Mouse (Mus musculus) v-Abl transformed pro-B cells (cell line): ENCODE data around the gene Cdc27.

ENCODE experiments used
- in situ Hi-C, 2 experiments: fragments of 400-800 bp; cut with MboI; formaldehyde crosslinking; loops; one replicate each; pipeline ENCODE4 v1.15.1; 2025; ENCODE audit not compliant: unreplicated experiment in 2 of 2

Gene Cdc27

DNA sequence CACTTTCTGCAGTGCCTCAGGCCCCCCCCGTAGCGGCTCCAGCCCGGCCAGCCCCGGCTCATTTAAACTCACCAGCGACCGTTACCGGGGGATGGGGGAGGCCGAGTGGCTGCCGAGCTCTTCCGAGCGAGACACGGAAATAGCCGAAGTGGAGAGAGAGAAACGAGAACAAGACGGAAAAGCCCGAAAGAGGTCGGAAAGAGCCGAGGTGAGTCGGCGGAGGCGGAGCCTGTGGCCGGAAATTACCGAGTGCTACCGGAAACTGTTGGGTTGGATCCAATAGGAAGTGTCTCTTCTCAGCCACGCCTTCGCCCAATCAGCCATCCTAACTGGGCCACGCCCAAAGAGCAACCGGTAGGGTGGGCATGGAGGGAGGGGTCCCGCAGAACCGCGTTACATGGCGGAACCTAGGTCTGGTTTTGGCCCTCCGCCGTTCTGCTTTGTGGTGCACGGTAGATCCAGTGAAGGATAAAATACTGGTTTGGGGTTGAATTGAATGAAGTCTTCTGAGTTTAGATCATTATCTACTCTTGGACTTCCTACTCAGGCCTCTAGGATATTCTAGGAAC, at the start of gene Cdc27, which contains the start of gene Myl4:
TSS of gene Cdc27 (minus strand) at position 215 of the 569 bp plus-strand sequence.
TSS of gene Myl4 (plus strand) at position 258 of the 569 bp plus-strand sequence.
- in situ Hi-C loops: loop anchor here (5.0 kb wide), 1 partner anchor 37 kb away; no protein-coding TSS in a partner anchor

GRCm38 (mm10) chr11:104599265-104599945, 49.0 kb upstream of the Cdc27 start:
- in situ Hi-C loops: loop anchor here in 1 of 2 experiments (25.0 kb wide), 1 partner anchor 388 kb away; no protein-coding TSS in a partner anchor

- in situ Hi-C loops: loop anchor here in 1 of 2 experiments (25.0 kb wide), 1 partner anchor 391 kb away; no protein-coding TSS in a partner anchor
Observed at GRCm38 (mm10) chr11:104596365-104596764, 45.9 kb upstream of the Cdc27 start.

- in situ Hi-C loops: loop anchor here (5.0 to 25.0 kb wide), 2 partner anchors 385 to 395 kb away; no protein-coding TSS in a partner anchor
Observed at GRCm38 (mm10) chr11:104592066-104592835, 41.8 kb upstream of the Cdc27 start.

- in situ Hi-C loops: loop anchor here (5.0 to 25.0 kb wide), 2 partner anchors 387 to 397 kb away; no protein-coding TSS in a partner anchor
Observed at GRCm38 (mm10) chr11:104590148-104590547, 39.7 kb upstream of the Cdc27 start.

DNA sequence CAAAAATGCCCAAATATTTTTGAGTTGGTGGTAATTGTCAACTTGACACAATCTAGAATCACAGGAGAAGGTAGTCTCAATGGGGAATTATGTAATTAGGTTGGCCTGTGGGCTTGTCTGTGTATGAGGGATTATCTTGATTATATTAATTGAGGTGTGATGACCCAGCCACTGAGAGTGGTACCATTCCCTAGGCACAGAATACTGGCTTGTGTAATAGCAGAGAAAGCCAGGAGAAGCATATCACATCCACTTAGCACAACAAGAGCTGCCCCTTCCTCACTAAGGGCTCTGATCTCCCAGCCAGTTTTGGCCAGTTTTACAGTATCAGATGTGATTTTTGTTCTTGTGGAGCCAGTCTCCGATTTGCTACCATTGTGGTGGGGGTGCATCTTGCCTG, 39.1 kb upstream of the Cdc27 start:
- in situ Hi-C loops: loop anchor here (5.0 to 25.0 kb wide), 9 partner anchors 37 to 538 kb away; partner anchors contain the start of genes Cdc27 (in 2 of the 2), Myl4 (in 2 of the 2) and Mettl2 (in 1 of the 2)

DNA sequence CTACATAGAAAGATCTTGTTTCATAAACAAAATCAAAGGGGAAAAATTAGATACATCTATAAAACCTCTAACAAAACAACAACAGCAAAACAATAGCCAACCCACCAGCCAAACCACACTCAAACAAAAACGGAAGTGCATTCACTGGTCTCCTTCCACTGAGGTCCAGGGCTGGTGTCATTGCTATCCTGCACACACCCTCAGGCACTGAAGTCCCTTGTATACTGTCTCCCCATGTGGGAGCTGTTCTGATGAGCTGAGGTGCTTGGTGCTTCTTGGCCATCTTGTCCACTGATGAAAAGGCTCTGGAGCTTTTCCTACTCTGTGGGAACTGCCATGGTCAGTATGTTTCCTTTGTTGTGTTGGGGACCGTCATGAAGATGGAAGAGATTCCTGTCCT, 38.1 kb upstream of the Cdc27 start:
- in situ Hi-C loops: loop anchor here (5.0 to 25.0 kb wide), 9 partner anchors 36 to 539 kb away; partner anchors contain the start of genes Cdc27 (in 2 of the 2), Myl4 (in 2 of the 2) and Mettl2 (in 1 of the 2)

- in situ Hi-C loops: loop anchor here (5.0 to 25.0 kb wide), 9 partner anchors 36 to 539 kb away; partner anchors contain the start of genes Cdc27 (in 2 of the 2), Myl4 (in 2 of the 2) and Mettl2 (in 1 of the 2)
Observed at GRCm38 (mm10) chr11:104587904-104588303, 37.5 kb upstream of the Cdc27 start.

- in situ Hi-C loops: loop anchor here (5.0 to 25.0 kb wide), 9 partner anchors 33 to 542 kb away; partner anchors contain the start of genes Cdc27 (in 2 of the 2), Myl4 (in 2 of the 2) and Mettl2 (in 1 of the 2)
Observed at GRCm38 (mm10) chr11:104585495-104585894, 35.1 kb upstream of the Cdc27 start.

GRCm38 (mm10) chr11:104582630-104583364, 32.4 kb upstream of the Cdc27 start:
- in situ Hi-C loops: loop anchor here in 1 of 2 experiments (10.0 to 25.0 kb wide), 2 partner anchors 268 to 405 kb away; no protein-coding TSS in a partner anchor

- in situ Hi-C loops: loop anchor here in 1 of 2 experiments (10.0 to 25.0 kb wide), 2 partner anchors 267 to 405 kb away; no protein-coding TSS in a partner anchor
Observed at GRCm38 (mm10) chr11:104582308-104582606, 31.8 kb upstream of the Cdc27 start.

DNA sequence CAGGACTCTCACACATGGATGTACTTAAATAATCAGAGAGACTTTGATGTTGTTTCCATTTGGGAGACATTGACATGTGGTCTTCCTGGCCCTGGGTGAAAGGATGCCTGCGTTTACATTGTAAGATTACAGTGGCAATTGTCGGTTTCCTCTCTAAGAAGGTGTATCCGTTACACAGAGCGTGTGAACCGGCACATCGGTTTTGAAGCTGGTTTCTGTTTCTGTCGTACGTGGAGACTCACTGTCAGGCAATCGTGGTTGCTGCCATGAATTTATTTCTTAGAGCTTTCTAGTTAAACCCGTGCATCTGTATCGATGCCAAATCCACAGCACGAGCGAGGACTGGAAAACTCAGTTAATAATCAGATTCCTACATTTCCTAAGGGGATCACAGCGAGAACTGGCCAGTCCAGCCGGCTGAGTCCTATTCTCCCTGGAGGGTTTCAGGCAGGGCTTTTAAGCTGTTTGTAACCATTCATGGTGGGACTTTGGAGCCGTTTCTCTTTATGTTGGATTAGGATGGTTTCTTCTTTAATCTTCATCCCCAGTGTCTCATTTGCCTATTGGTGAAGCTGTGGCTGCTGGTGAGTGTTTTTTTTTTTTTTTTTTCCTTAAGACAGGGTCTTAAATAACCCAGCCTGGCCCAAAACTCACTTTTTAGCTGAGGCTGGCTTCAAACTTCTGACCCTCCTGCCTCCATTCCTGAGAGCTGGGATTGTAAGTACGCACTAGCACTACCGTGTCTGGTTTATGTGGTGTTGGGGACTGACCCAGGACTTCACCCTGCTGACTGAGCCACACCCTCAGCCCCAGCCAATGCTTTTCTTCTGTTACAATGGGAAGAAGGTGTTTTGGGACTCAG, 31.3 kb upstream of the Cdc27 start:
- in situ Hi-C loops: loop anchor here in 1 of 2 experiments (10.0 to 25.0 kb wide), 2 partner anchors 267 to 406 kb away; no protein-coding TSS in a partner anchor

- in situ Hi-C loops: loop anchor here in 1 of 2 experiments (10.0 to 25.0 kb wide), 2 partner anchors 266 to 407 kb away; no protein-coding TSS in a partner anchor
Observed at GRCm38 (mm10) chr11:104580606-104581005, 30.2 kb upstream of the Cdc27 start.

DNA sequence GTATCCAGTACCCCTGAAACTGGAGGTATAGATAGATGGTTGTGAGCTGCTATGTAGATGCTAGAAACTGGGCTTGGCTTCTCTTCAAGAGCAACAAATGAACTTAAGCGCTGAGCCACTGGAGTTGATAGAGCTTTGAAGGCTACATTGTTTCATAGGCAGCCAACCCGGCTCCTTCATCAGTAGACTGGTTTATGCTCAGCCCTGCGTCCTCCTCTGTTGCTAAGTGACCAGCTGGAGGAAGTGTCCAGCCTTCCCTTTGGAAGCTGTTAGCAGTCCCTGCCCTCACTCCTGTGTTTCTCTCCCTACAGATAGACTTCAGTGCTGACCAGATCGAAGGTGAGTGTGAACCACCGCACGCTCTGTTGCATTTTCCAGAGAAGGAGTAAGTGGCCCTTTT, 29.7 kb upstream of the Cdc27 start:
- in situ Hi-C loops: loop anchor here in 1 of 2 experiments (10.0 to 25.0 kb wide), 2 partner anchors 265 to 407 kb away; no protein-coding TSS in a partner anchor

DNA sequence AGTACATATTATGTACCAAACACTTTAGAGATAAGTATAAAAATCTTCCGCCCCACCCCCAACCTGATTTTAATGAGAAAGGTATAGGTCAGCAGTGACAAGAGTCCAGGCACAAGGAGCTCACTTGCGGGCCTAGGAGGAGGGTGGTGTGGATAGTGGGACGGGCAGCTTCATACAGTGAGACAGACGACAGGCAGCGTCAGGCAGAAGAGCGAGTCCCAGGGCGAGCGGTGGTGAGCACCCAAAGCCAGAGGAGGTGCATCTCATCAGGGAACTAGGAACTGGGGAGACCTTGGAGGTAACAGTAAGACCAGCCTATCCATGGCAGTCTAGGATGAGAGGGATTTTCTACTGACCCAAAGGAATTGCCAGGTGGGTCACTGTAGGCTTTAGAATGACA, 29.2 kb upstream of the Cdc27 start:
- in situ Hi-C loops: loop anchor here in 1 of 2 experiments (25.0 kb wide), 1 partner anchor 408 kb away; no protein-coding TSS in a partner anchor

DNA sequence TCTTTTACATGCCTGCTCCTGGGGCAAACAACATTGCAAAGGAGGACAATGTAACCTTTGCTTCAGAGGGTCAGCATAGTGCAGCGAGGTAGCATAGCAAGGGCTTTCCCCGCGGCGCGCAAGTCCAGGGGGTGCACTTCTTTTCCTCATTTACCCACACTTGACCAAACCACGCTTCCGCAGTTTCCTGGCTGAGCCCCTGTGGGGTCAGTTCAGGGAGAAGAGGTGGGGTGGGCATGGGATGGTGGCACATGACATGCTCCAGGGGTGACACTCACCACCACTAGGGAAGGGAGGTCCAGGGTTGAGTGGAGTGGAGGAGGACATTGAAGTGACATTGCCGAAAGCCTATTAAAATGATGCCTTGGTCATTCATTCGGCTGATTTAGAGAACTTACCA, 28.7 kb upstream of the Cdc27 start:
- in situ Hi-C loops: loop anchor here in 1 of 2 experiments (25.0 kb wide), 1 partner anchor 408 kb away; no protein-coding TSS in a partner anchor

- in situ Hi-C loops: loop anchor here in 1 of 2 experiments (25.0 kb wide), 1 partner anchor 409 kb away; no protein-coding TSS in a partner anchor
Observed at GRCm38 (mm10) chr11:104578074-104578473, 27.7 kb upstream of the Cdc27 start.
